ENCODE assay signal across 17 mouse cellular contexts in the genomic region with DNA sequence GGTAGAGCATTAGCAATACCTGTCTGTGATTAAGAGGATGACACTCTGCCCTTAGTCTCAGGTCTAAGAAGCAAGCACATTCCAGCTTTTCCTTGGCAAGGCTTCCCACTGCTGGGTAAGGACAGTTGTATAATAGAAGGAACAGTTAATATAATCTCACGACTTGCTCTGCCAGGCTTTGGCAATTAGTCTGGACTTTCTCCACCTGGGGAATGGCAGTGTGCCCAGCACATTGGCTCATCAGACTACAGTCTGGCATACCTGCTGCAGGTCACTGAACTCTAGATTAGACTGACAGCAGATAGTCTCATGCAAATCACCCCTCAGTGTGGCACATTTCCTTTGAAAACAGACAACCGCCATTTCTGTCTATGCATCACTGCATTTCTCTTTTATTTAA. TPM values are rescaled to one million over a fixed set of nuclear protein-coding genes. Genes with fewer than 3 reads are reported as not detected.
DNase-seq lines count a peak whose midpoint lies in the region; ATAC-seq lines count a peak whose summit lies in the region.
"Had no signal": no experiment of that assay in that cellular context is flagged by ENCODE, and none has a peak within 500 bp of the region (broad histone marks: within the 10 kb centered on the region; RNA-seq: fewer than 3 reads in every experiment).

No protein-coding gene starts in this region.

- no peak overlapping the region for H3K4me2 ChIP-seq in kidney, embryonic 14.5 days (replicated peaks; ENCODE audit: low read depth, low read length)
- H3K4me2 ChIP-seq: liver, embryonic 13.5 days; midbrain, embryonic 15.5 days had no signal

- H3K27ac ChIP-seq in kidney, embryonic 14.5 days (ENCODE audit: low read depth, low read length) = no peak overlapping the region
- H3K27ac ChIP-seq: embryonic facial prominence, embryonic 10.5 days; liver, embryonic 13.5 days; midbrain, embryonic 15.5 days had no signal

- no peaks in the 10 kb centered on the region for H3K9me3 ChIP-seq in kidney, embryonic 14.5 days (ENCODE audit: control insufficient read depth, low read length)
- H3K9me3 ChIP-seq: embryonic facial prominence, embryonic 10.5 days; liver, embryonic 13.5 days; midbrain, embryonic 15.5 days had no signal

- H3K27me3 ChIP-seq in kidney, embryonic 14.5 days (ENCODE audit: control insufficient read depth, insufficient read depth, low read length) = no peaks in the 10 kb centered on the region
- H3K27me3 ChIP-seq: liver, embryonic 13.5 days; midbrain, embryonic 15.5 days had no signal

- no peak for ATAC-seq in kidney, embryonic 14.5 days (ENCODE audit: low FRiP score, low TSS enrichment)
- ATAC-seq: intestine, postnatal 0 days; midbrain, embryonic 15.5 days had no signal

- H3K4me1 ChIP-seq in kidney, embryonic 14.5 days (ENCODE audit: control insufficient read depth, insufficient read depth, low read length) = no peaks in the 10 kb centered on the region
- H3K4me1 ChIP-seq: embryonic facial prominence, embryonic 10.5 days; liver, embryonic 13.5 days; midbrain, embryonic 15.5 days had no signal

- no peaks in the 10 kb centered on the region for H3K36me3 ChIP-seq in kidney, embryonic 14.5 days (ENCODE audit: control insufficient read depth, insufficient read depth, low read length)
- H3K36me3 ChIP-seq: embryonic facial prominence, embryonic 10.5 days; liver, embryonic 13.5 days; midbrain, embryonic 15.5 days had no signal

- H3K9ac ChIP-seq in kidney, embryonic 14.5 days (ENCODE audit: low read depth, low read length) = no peak overlapping the region
- H3K9ac ChIP-seq: liver, embryonic 13.5 days; midbrain, embryonic 15.5 days had no signal

- H3K4me3 ChIP-seq in kidney, embryonic 14.5 days (ENCODE audit: low read length) = no peak overlapping the region
- H3K4me3 ChIP-seq: embryonic facial prominence, embryonic 10.5 days; liver, embryonic 13.5 days; midbrain, embryonic 15.5 days had no signal

- WGBS in kidney, embryonic 14.5 days = 92% methylated on average over 2 of the region's 2 CpGs

- peak; percentile 79 for DNase-seq in kidney, adult 18-20 months
- DNase-seq in cerebellum, adult 11-12 months = peak; percentile 22
- DNase-seq in cerebellum, postnatal 25 days = peak; percentile 71 to 83
- DNase-seq in kidney, postnatal 36 days = peak; percentile 90 to 91
- DNase-seq in adipocyte (ENCODE audit: low spot score) = no peak
- no peak for DNase-seq in T-cell, adult 2 months (ENCODE audit: low spot score)
- DNase-seq: adrenal gland, postnatal 25 days; liver, embryonic 13.5 days; thymus, postnatal 14 days had no signal

RNA-seq across cellular contexts. Expression of a gene that starts 33.0 kb away (rescaled TPM):
- polyA plus RNA-seq in kidney, embryonic 14.5 days (2014; fragmentation: Nextera tagmentation; extraction: Ambion mirVana) = not detected in 2 replicates
- polyA plus RNA-seq: C2C12; heart, embryonic 14.5 days; lung, embryonic 16.5 days; spleen, adult 2 months had no signal

Comparison
In these comparisons a context has a peak if more than half of its experiments do, and no peak if none do; other contexts are left out.
1. DNase-seq: peak in kidney, adult 18-20 months (single experiment), cerebellum, adult 11-12 months (single experiment), cerebellum, postnatal 25 days (2 of 2) and kidney, postnatal 36 days (2 of 2); none in adipocyte (single experiment) and T-cell, adult 2 months (single experiment).